Mouse (Mus musculus) embryonic facial prominence, embryonic 10.5 days (tissue): Measurements from ENCODE around the gene Trnt1. TPM values are rescaled to one million over a fixed set of nuclear protein-coding genes. Genes with fewer than 3 reads are reported as not detected.

Experiments
- DNase-seq: peaks from one replicate; pipeline ENCODE4 v3.0.0-alpha.2; 2017; ENCODE audit warnings: low spot score
- H3K27ac ChIP-seq: fragments of 300-500 bp; sonication (generic); replicated peaks from 2 replicates; pipeline ENCODE4 v1.5.1; 2016; ENCODE audit warnings: mild to moderate bottlenecking
- H3K27me3 ChIP-seq: fragments of 300-500 bp; sonication (generic); replicated peaks from 2 replicates; pipeline ENCODE4 v1.6.1; 2016; ENCODE audit warnings: low read depth, mild to moderate bottlenecking; ENCODE audit not compliant: poor library complexity, severe bottlenecking
- H3K36me3 ChIP-seq: fragments of 300-500 bp; sonication (generic); replicated peaks from 2 replicates; pipeline ENCODE4 v1.6.1; 2016; ENCODE audit warnings: mild to moderate bottlenecking, moderate library complexity
- H3K4me1 ChIP-seq: fragments of 300-500 bp; sonication (generic); 2 replicates; pipeline ENCODE4 v1.6.1; 2016
- H3K4me3 ChIP-seq: fragments of 300-500 bp; sonication (generic); 2 replicates; pipeline ENCODE4 v1.5.1; 2016; ENCODE audit warnings: mild to moderate bottlenecking, moderate library complexity
- H3K9me3 ChIP-seq: fragments of 300-500 bp; sonication (generic); 2 replicates; pipeline ENCODE4 v1.6.1; 2016; ENCODE audit warnings: mild to moderate bottlenecking
- WGBS: fragments of 180-500 bp; shearing (Covaris S2); methylation state at CpG from one replicate; pipeline ENCODE4 v1.1.7; 2016; 5-methylcytosine and 5-hydroxymethylcytosine counted together
- polyA plus RNA-seq: library from polyadenylated mRNA; unstranded; fragments of >200 nt; fragmentation: Nextera tagmentation; extraction: Ambion mirVana; gene quantifications from 2 replicates; pipeline ENCODE4 v1.2.1, GENCODE M21; 2016

Trnt1 gene
- polyA plus RNA-seq, 1 experiment from 2014 or later, result 65.1 TPM

- 92% methylated on average over 10 of the region's 10 CpGs for WGBS
These were observed 24.7 kb downstream of the Trnt1 start for GRCm38 (mm10) chr6:106793621-106794020.

GRCm38 (mm10) chr6:106794094-106794814 is 25.3 kb downstream of the Trnt1 start:
- no peak for DNase-seq
- WGBS, result 85% methylated on average over 13 of the region's 13 CpGs
- Histone ChIP-seq H3K27me3 (no peaks in the 10 kb centered on the region), H3K4me3 (no peak overlapping the region), H3K27ac (no peak overlapping the region), H3K36me3 (peaks cover 39% of the 10 kb centered on the region), H3K4me1 (peaks cover 10% of the 10 kb centered on the region), H3K9me3 (no peaks in the 10 kb centered on the region)

More at GRCm38 (mm10) chr6:106793621-106794020, 24.7 kb downstream of the Trnt1 start:
- Histone ChIP-seq H3K4me1 (peaks cover 4% of the 10 kb centered on the region), H3K27me3 (no peaks in the 10 kb centered on the region), H3K36me3 (peaks cover 41% of the 10 kb centered on the region), H3K27ac (no peak overlapping the region), H3K4me3 (no peak overlapping the region), H3K9me3 (no peaks in the 10 kb centered on the region)
- DNase-seq, result no peak

GRCm38 (mm10) chr6:106799333-106800226 is 30.7 kb downstream of the Trnt1 start, which contains the start of gene Crbn:
TSS of gene Crbn (minus strand) at chr6:106800077.
- Histone ChIP-seq H3K4me1 (peaks cover 11% of the 10 kb centered on the region), H3K27ac (peak within 1 kb of the TSS; percentile 79), H3K9me3 (no peaks in the 10 kb centered on the region), H3K27me3 (no peaks in the 10 kb centered on the region), H3K36me3 (peaks cover 6% of the 10 kb centered on the region), H3K4me3 (peak within 1 kb of the TSS; percentile 80)
- peak; percentile 93 for DNase-seq
- WGBS, result 2% methylated on average over 57 of the region's 57 CpGs

- Histone ChIP-seq H3K27me3 (no peaks in the 10 kb centered on the region), H3K27ac (0 out of 2 replicates have a peak overlapping the region, but pooled peaks have one; percentile 79), H3K36me3 (no peaks in the 10 kb centered on the region; the same call in 1 of the 2 replicates), H3K4me3 (peak overlapping the region; percentile 80), H3K9me3 (no peaks in the 10 kb centered on the region), H3K4me1 (peaks cover 11% of the 10 kb centered on the region)
- no peak for DNase-seq
- 57% methylated on average over 5 of the region's 5 CpGs for WGBS
These were observed 31.3 kb downstream of the Trnt1 start for GRCm38 (mm10) chr6:106800227-106800557.

- Histone ChIP-seq H3K27ac (no peak overlapping the region), H3K27me3 (no peaks in the 10 kb centered on the region), H3K36me3 (no peaks in the 10 kb centered on the region), H3K4me3 (no peak overlapping the region), H3K4me1 (no peaks in the 10 kb centered on the region), H3K9me3 (no peaks in the 10 kb centered on the region)
- peak; percentile 9 for DNase-seq
- WGBS, result 52% methylated on average over 2 of the region's 2 CpGs
These were observed 36.0 kb downstream of the Trnt1 start for GRCm38 (mm10) chr6:106804904-106805303.

GRCm38 (mm10) chr6:106809161-106809560 is 40.2 kb downstream of the Trnt1 start:
- no peak for DNase-seq
- H3K4me3 ChIP-seq, result no peak overlapping the region
- 85% methylated on average over 2 of the region's 2 CpGs for WGBS
- no peaks in the 10 kb centered on the region for H3K27me3 ChIP-seq
- no peak overlapping the region for H3K27ac ChIP-seq
- no peaks in the 10 kb centered on the region for H3K36me3 ChIP-seq
- H3K4me1 ChIP-seq, result no peaks in the 10 kb centered on the region
- H3K9me3 ChIP-seq, result no peaks in the 10 kb centered on the region

- WGBS, result 84% methylated on average over 3 of the region's 3 CpGs
- Histone ChIP-seq H3K36me3 (no peaks in the 10 kb centered on the region), H3K9me3 (no peaks in the 10 kb centered on the region), H3K4me1 (no peaks in the 10 kb centered on the region), H3K27ac (no peak overlapping the region), H3K27me3 (no peaks in the 10 kb centered on the region), H3K4me3 (no peak overlapping the region)
- no peak for DNase-seq
These were observed 41.8 kb downstream of the Trnt1 start for GRCm38 (mm10) chr6:106810686-106811085.

GRCm38 (mm10) chr6:106819246-106819645 is 50.3 kb downstream of the Trnt1 start:
- Histone ChIP-seq H3K27me3 (no peaks in the 10 kb centered on the region), H3K27ac (no peak overlapping the region), H3K36me3 (no peaks in the 10 kb centered on the region), H3K4me3 (no peak overlapping the region), H3K9me3 (no peaks in the 10 kb centered on the region), H3K4me1 (no peaks in the 10 kb centered on the region)
- DNase-seq, result no peak

GRCm38 (mm10) chr6:106819906-106820305 is 51.0 kb downstream of the Trnt1 start:
- no peaks in the 10 kb centered on the region for H3K36me3 ChIP-seq
- 82% methylated on average over 3 of the region's 3 CpGs for WGBS

GRCm38 (mm10) chr6:106820566-106820965 is 51.6 kb downstream of the Trnt1 start:
- DNase-seq, result no peak
- H3K36me3 ChIP-seq, result no peaks in the 10 kb centered on the region
- H3K27me3 ChIP-seq, result no peaks in the 10 kb centered on the region

More at GRCm38 (mm10) chr6:106819906-106820305, 51.0 kb downstream of the Trnt1 start:
- no peak for DNase-seq
- Histone ChIP-seq H3K4me3 (no peak overlapping the region), H3K27ac (no peak overlapping the region), H3K9me3 (no peaks in the 10 kb centered on the region), H3K27me3 (no peaks in the 10 kb centered on the region), H3K4me1 (no peaks in the 10 kb centered on the region)

GRCm38 (mm10) chr6:106822329-106822728 is 53.4 kb downstream of the Trnt1 start:
- DNase-seq, result peak; percentile 9
- H3K9me3 ChIP-seq, result no peaks in the 10 kb centered on the region
- H3K4me1 ChIP-seq, result no peaks in the 10 kb centered on the region
- H3K27me3 ChIP-seq, result no peaks in the 10 kb centered on the region
- 65% methylated on average over 1 of the region's 1 CpGs for WGBS
- H3K27ac ChIP-seq, result no peak overlapping the region
- H3K4me3 ChIP-seq, result no peak overlapping the region
- H3K36me3 ChIP-seq, result no peaks in the 10 kb centered on the region

More at GRCm38 (mm10) chr6:106820566-106820965, 51.6 kb downstream of the Trnt1 start:
- Histone ChIP-seq H3K9me3 (no peaks in the 10 kb centered on the region), H3K4me1 (no peaks in the 10 kb centered on the region), H3K4me3 (no peak overlapping the region), H3K27ac (no peak overlapping the region)
